Mouse (Mus musculus) myocyte (in vitro differentiated cells): ENCODE results near the gene Ndel1. TPM values are rescaled to one million over a fixed set of nuclear protein-coding genes. Genes with fewer than 3 reads are reported as not detected.

Source experiments
- H3K27me3 ChIP-seq: one replicate; pipeline ENCODE4 v1.6.1; 2011; ENCODE audit not compliant: control insufficient read depth, insufficient read depth, insufficient read length
- H3K36me3 ChIP-seq: one replicate; pipeline ENCODE4 v1.6.1; 2011; ENCODE audit not compliant: control insufficient read depth, insufficient read depth
- H3K4me2 ChIP-seq: one replicate; pipeline ENCODE4 v1.6.1; 2011; ENCODE audit warnings: low read depth, control low read depth
- H3K4me3 ChIP-seq: one replicate; pipeline ENCODE4 v1.5.1; 2011; ENCODE audit warnings: mild to moderate bottlenecking, control low read depth, moderate library complexity
- H3K79me2 ChIP-seq: one replicate; pipeline ENCODE4 v1.6.1; 2011; ENCODE audit not compliant: control insufficient read depth, insufficient read depth
- H3ac ChIP-seq: one replicate; pipeline ENCODE4 v1.6.1; 2011; ENCODE audit not compliant: control insufficient read depth, insufficient read length
- CEBPB ChIP-seq: IDR thresholded peaks from 2 replicates; pipeline ENCODE4 v1.6.1; 2011; ENCODE audit warnings: mild to moderate bottlenecking, moderate library complexity; ENCODE audit not compliant: poor library complexity, insufficient read depth, severe bottlenecking
- E2F4 ChIP-seq: IDR thresholded peaks from one replicate; pipeline ENCODE4 v1.6.1; 2011; ENCODE audit warnings: mild to moderate bottlenecking, control low read depth, moderate library complexity; ENCODE audit not compliant: insufficient read depth
- MAX ChIP-seq: IDR thresholded peaks from one replicate; pipeline ENCODE4 v1.6.1; 2011; ENCODE audit warnings: low read depth, mild to moderate bottlenecking, control low read depth
- MYOD1 ChIP-seq, 3 experiments: IDR thresholded peaks; one replicate each; pipeline ENCODE4 v1.6.1; 2011; ENCODE audit warnings: control low read depth in 2 of 3, low read depth in 2 of 3, mild to moderate bottlenecking in 2 of 3, moderate library complexity in 1 of 3; ENCODE audit not compliant: insufficient read length in 2 of 3, control insufficient read depth in 1 of 3
- MYOG ChIP-seq, 3 experiments: IDR thresholded peaks; one replicate each; pipeline ENCODE4 v1.6.1; 2011; ENCODE audit warnings: control low read depth in 2 of 3, low read depth in 2 of 3, mild to moderate bottlenecking in 2 of 3; ENCODE audit not compliant: insufficient read length in 2 of 3, control insufficient read depth in 1 of 3, insufficient read depth in 1 of 3
- POLR2A ChIP-seq: IDR thresholded peaks from one replicate; pipeline ENCODE4 v1.6.1; 2011; ENCODE audit warnings: low read depth, mild to moderate bottlenecking, control low read depth, moderate library complexity; ENCODE audit not compliant: insufficient read length
- POLR2AphosphoS2 ChIP-seq: IDR thresholded peaks from one replicate; pipeline ENCODE4 v1.6.1; 2011; ENCODE audit warnings: low read depth, control low read depth; ENCODE audit not compliant: insufficient read length
- REST ChIP-seq: IDR thresholded peaks from one replicate; pipeline ENCODE4 v1.6.1; 2011; ENCODE audit warnings: mild to moderate bottlenecking, control low read depth, moderate library complexity; ENCODE audit not compliant: insufficient read depth, insufficient read length
- SRF ChIP-seq: IDR thresholded peaks from one replicate; pipeline ENCODE4 v1.6.1; 2011; ENCODE audit warnings: low read depth; ENCODE audit not compliant: control insufficient read depth, insufficient read length
- TCF12 ChIP-seq: IDR thresholded peaks from one replicate; pipeline ENCODE4 v1.6.1; 2011; ENCODE audit warnings: mild to moderate bottlenecking, control low read depth; ENCODE audit not compliant: poor library complexity, insufficient read depth, severe bottlenecking
- TCF3 ChIP-seq: IDR thresholded peaks from one replicate; pipeline ENCODE4 v1.6.1; 2011; ENCODE audit warnings: low read depth, control low read depth; ENCODE audit not compliant: insufficient read length
- USF1 ChIP-seq: IDR thresholded peaks from one replicate; pipeline ENCODE4 v1.6.1; 2011; ENCODE audit warnings: low read depth, mild to moderate bottlenecking, control low read depth, moderate library complexity
- polyA plus RNA-seq: library from polyadenylated mRNA; unstranded; fragments of >200 nt; fragmentation: generic; extraction: Trizol; gene quantifications from one replicate; pipeline ENCODE4 v1.2.1, GENCODE M21; 2012; ENCODE audit warnings: missing spikeins

The Ndel1 gene
- polyA plus RNA-seq, 1 experiment = 36.7 TPM

GRCm38 (mm10) chr11:68807787-68808186 lies 63.9 kb downstream of the Ndel1 start:
- no peaks in the 10 kb centered on the region for H3K79me2 ChIP-seq
- no peak overlapping the region for H3K4me3 ChIP-seq
- no peak overlapping the region for H3ac ChIP-seq
- peaks cover 15% of the 10 kb centered on the region for H3K36me3 ChIP-seq
- H3K4me2 ChIP-seq = no peak overlapping the region
- H3K27me3 ChIP-seq = no peaks in the 10 kb centered on the region
- TF ChIP-seq TCF3 (no peak), CEBPB (no peak), REST (no peak), POLR2AphosphoS2 (no peak), MAX (no peak), MYOG (IDR thresholded peaks at IDR 0.05; ENCODE audit: control insufficient read depth in 1 of 3, insufficient read depth in 1 of 3, insufficient read length in 2 of 3, low read depth in 2 of 3) (no peak), MYOD1 (IDR thresholded peaks at IDR 0.05; ENCODE audit: control insufficient read depth in 1 of 3, insufficient read length in 2 of 3, low read depth in 2 of 3) (no peak), POLR2A (no peak), TCF12 (no peak), SRF (no peak)

- H3K4me2 ChIP-seq = no peak overlapping the region
- no peaks in the 10 kb centered on the region for H3K79me2 ChIP-seq
- H3K27me3 ChIP-seq = no peaks in the 10 kb centered on the region
- H3K36me3 ChIP-seq = peaks cover 26% of the 10 kb centered on the region
- no peak overlapping the region for H3K4me3 ChIP-seq
- TF ChIP-seq CEBPB (no peak), USF1 (no peak), TCF12 (no peak)
- no peak overlapping the region for H3ac ChIP-seq
These were observed 66.5 kb downstream of the Ndel1 start for GRCm38 (mm10) chr11:68805148-68805547.

- Histone ChIP-seq H3K36me3 (peaks cover 20% of the 10 kb centered on the region), H3K4me3 (no peak overlapping the region), H3K27me3 (no peaks in the 10 kb centered on the region), H3K79me2 (no peaks in the 10 kb centered on the region), H3ac (no peak overlapping the region), H3K4me2 (no peak overlapping the region)
- no peak for TF ChIP-seq POLR2AphosphoS2
- no peak for TF ChIP-seq USF1
- TF ChIP-seq TCF3 = no peak
- no peak for TF ChIP-seq MYOD1 (IDR thresholded peaks at IDR 0.05; ENCODE audit: control insufficient read depth in 1 of 3, insufficient read length in 2 of 3, low read depth in 2 of 3)
- TF ChIP-seq E2F4 = no peak
- TF ChIP-seq POLR2A = no peak
- TF ChIP-seq TCF12 = no peak
- no peak for TF ChIP-seq CEBPB
- TF ChIP-seq SRF = no peak
- TF ChIP-seq REST = no peak
- TF ChIP-seq MAX = no peak
- no peak for TF ChIP-seq MYOG (IDR thresholded peaks at IDR 0.05; ENCODE audit: control insufficient read depth in 1 of 3, insufficient read depth in 1 of 3, insufficient read length in 2 of 3, low read depth in 2 of 3)
These were observed 73.4 kb downstream of the Ndel1 start for GRCm38 (mm10) chr11:68798258-68798657.

GRCm38 (mm10) chr11:68791794-68792193 lies 79.9 kb downstream of the Ndel1 start:
- no peak overlapping the region for H3K4me3 ChIP-seq
- H3K79me2 ChIP-seq = no peaks in the 10 kb centered on the region
- H3K27me3 ChIP-seq = no peaks in the 10 kb centered on the region
- H3K36me3 ChIP-seq = peaks cover 10% of the 10 kb centered on the region
- H3ac ChIP-seq = no peak overlapping the region
- TF ChIP-seq POLR2A (no peak), MAX (no peak)
- no peak overlapping the region for H3K4me2 ChIP-seq

GRCm38 (mm10) chr11:68790720-68791119 lies 80.9 kb downstream of the Ndel1 start:
- Histone ChIP-seq H3K27me3 (no peaks in the 10 kb centered on the region), H3K36me3 (peaks cover 10% of the 10 kb centered on the region), H3K4me2 (no peak overlapping the region), H3K79me2 (no peaks in the 10 kb centered on the region), H3ac (no peak overlapping the region), H3K4me3 (no peak overlapping the region)
- no peak for TF ChIP-seq TCF3
- TF ChIP-seq POLR2AphosphoS2 = no peak
- TF ChIP-seq MAX = no peak
- no peak for TF ChIP-seq REST
- no peak for TF ChIP-seq MYOG (IDR thresholded peaks at IDR 0.05; ENCODE audit: control insufficient read depth in 1 of 3, insufficient read depth in 1 of 3, insufficient read length in 2 of 3, low read depth in 2 of 3)
- TF ChIP-seq E2F4 = no peak
- TF ChIP-seq SRF = no peak
- TF ChIP-seq TCF12 = no peak
- TF ChIP-seq MYOD1 (IDR thresholded peaks at IDR 0.05; ENCODE audit: control insufficient read depth in 1 of 3, insufficient read length in 2 of 3, low read depth in 2 of 3) = no peak
- no peak for TF ChIP-seq USF1
- no peak for TF ChIP-seq POLR2A
- TF ChIP-seq CEBPB = no peak
